Mouse (Mus musculus) layer of hippocampus, adult 8-10 months (tissue): ENCODE measurements at regions not wholly inside any gene's neighbourhood (a gene's known extent, or its start where the extent isn't known, plus 50 kb on each side); places are given as distances from the start of the nearest gene placed in this dataset.

Source experiments
- DNase-seq, 2 experiments: peaks; one replicate each; pipeline ENCODE4 v3.0.0; 2022; ENCODE audit warnings: low spot score in 2 of 2

DNA sequence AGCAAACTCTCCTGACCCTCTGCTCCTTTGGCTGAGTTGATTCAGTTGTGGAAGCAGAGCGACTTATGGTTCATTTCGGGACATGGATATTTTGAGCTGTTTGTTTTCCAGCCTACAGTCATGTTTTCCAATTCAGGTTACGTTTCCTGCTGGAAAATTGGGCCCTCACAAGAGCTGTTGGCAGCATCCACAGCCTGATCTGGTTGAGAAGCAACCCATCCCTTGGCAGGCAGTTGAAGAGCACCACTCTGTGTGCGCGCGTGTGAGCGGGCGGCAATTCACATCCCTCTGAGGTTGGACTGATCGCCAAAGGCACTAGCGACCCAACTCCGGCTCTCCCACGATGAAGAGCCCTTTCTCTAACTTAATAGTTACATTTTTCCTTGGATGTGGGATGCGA lies 457.1 kb downstream of the Tmem38b start:
- DNase-seq = peak; percentile 8 to 18

DNA sequence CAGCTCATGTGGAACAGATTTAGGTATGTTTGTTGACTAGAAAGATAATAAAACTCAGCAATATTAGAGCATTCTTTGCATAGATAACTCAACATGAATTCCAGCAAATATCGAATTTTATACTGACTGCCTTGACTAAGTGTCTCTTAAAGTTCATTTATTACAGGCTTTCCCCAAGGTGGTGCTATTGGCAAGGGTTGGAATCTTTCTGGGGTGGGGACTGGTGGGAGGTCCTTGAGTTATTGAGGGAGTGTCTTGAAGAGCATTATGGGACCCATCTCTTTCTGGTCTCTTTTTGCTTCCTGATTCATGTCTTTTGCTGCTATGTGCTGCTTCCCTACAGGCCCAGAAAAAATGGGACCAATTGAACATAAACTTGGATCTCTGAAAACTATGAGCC lies 488.0 kb downstream of the Tmem38b start:
- no peak for DNase-seq

DNA sequence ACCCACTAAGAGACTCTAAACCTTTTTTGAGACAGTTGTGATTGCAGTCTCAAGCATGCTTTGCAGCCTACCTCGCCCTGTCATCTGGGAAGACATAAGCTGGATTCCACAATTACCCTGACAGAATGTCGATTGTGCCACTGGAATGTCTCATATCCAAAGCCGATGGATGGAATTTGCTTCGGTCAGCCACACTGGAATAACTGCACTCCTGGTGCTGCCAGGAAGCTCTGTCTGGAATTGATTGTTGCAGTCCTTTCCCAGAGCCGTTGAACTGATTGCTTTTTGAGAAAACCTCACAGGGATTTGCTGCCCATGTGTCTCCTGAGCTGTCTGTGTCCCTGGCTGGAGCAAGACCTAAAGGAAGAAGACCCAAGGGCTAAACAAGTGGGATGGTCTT lies 499.0 kb downstream of the Tmem38b start:
- no peak for DNase-seq

DNA sequence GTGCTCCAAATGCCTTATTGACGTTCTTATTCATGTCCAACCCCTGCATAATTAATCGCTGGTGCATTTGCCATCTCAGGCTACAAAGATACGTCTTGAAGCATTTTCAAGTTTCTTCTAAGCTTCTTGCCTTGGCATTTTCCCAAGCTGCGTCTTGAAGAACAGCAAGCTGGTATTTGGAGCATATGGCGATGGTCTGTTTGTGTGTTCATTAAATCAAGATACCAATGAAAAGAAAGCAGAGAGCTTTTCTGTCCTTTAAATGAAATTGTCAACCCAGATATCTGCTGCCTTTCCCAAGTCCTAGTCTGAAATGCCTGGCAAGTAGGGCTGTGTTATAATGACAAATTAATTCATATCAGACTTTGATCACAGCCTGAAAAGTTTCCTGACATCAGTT lies 502.4 kb downstream of the Tmem38b start:
- DNase-seq = peak; percentile 57 to 60

DNA sequence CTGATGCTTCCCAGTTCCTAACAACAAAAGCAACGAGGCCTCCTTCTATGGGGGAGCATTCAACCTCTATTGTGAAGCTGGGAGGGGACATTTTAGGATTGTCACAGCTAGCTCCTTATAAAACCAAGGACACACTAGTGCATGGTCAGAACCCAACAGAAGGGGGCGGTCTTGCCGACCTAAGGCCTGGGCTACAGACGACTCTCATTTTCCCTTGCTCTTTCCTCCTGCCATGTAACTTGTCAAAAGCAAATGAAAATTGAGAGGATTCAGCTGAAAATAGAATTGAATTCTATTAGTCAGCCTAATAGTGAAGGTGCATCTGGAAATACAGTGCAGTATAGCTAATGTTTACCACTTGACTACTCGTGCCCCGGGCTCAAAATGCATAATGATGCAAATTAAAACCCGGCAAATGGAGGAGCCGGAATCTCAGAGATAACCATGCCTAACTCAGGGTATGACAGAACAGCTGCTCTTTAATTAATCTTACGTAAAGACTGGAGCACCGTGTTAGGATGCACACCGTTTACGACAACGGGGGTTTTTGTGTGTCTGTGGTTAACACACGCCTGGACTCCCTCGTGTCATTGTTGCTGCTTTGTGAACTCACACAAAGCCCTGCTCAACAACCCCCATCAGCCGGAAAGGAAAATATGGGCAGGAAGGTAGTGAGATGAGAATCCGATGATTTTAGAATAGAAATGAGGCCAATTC lies 503.0 kb downstream of the Tmem38b start:
- peak in 1 of 2 experiments; percentile 21 for DNase-seq

DNA sequence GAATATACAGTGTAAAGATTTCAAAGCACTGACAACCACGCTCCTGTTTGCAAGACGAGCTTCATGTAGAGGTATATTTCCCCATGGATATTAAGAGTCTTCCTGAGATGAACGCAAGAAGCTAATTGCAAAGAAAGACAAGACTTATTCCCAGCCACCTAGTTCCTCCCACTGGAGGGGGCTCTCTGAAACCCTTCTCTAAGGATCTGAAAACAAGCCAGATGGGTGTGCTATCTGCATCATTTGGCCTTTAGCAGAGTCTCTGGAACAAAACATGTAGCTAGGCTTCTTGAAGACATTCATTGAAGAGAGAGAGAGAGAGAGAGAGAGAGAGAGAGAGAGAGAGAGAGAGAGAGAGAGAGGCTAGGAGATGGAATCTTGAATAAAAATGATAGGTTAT lies 504.8 kb downstream of the Tmem38b start:
- DNase-seq = no peak

DNA sequence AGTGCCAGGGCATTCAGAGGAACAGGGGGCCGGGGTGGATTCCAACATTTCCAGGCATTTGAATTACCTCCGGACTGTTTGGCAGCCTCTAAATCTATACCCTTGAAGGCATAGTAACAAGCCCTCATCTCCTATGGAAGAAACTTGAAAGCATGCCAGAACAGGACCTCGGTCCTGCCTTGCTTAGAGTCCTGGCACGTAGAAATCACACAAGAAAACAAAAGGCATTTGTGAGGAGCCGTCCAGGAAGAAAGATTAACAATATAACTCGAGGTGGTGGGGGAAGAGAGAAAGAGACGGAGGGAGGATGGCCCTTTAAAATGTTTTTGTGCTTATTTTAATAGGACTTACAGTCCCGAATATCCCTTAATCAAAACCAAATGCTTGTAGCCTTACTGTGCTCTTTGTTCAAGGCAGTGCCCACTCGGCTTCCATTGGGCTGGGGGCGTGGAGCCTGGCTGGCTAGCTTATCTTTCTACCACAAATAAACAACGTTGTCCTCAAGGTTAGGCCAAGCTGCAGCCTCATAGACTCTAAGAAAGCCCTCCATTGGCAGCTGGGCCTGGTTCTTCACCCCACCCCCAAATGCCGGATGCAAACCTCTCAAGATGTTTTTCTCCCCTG lies 505.9 kb downstream of the Tmem38b start:
- DNase-seq = no peak

DNA sequence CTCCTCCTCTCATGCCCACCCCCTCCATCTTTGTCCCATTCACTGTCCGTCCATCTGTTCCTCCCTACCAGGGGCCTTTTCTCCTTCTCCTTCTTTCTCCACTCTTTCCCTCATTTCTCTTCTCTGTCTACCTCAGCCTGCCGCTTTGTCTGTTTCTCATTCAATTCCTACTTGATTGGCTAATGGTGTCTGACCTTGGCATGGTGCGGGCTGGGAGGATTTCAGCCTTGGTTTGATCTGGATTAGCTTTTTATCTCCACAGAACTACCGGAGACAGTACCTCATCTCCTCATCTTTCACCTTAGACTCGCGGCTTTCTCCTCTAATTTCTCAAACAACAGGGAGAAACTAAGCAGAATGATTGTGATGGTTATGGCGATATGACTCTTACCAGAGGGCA lies 506.4 kb downstream of the Tmem38b start:
- DNase-seq = no peak

DNA sequence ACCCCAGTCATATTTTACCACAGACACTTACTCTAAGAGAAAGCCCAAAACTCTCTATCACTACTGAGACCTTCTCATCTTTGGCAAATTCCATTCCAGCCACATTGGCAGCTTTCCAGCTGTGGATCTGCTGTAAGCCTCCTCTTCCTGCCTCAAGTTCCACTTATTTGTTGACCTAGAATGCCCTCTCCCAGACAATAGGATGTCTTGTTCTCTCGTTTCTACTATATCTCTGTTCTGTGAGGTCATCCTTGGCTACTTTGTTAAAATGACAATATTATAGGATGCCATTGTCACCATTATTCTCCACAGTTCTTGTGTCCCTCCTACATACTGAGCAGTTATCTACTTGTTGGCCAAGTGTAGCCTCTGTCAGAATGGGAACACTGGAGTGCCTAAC lies 512.7 kb downstream of the Tmem38b start:
- DNase-seq = peak; percentile 22 to 24

DNA sequence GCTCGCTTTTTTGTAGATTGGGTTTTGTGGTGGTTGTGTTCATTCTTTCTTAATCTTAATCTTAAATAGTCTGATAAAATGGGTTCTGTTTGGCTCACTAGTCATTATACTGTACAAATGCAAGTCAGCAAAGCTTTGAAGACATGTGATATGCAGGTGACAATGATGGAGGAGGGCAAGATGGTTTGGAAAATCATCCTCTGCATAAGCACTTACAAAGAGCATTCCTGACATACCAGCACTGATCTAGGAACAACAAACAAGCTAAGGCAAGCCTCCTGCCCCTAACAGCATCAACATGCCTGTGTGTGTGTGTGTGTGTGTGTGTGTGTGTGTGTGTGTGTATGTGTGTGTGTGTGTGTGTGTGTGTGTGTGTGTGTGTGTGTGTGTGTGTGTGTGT lies 514.3 kb downstream of the Tmem38b start:
- no peak for DNase-seq

DNA sequence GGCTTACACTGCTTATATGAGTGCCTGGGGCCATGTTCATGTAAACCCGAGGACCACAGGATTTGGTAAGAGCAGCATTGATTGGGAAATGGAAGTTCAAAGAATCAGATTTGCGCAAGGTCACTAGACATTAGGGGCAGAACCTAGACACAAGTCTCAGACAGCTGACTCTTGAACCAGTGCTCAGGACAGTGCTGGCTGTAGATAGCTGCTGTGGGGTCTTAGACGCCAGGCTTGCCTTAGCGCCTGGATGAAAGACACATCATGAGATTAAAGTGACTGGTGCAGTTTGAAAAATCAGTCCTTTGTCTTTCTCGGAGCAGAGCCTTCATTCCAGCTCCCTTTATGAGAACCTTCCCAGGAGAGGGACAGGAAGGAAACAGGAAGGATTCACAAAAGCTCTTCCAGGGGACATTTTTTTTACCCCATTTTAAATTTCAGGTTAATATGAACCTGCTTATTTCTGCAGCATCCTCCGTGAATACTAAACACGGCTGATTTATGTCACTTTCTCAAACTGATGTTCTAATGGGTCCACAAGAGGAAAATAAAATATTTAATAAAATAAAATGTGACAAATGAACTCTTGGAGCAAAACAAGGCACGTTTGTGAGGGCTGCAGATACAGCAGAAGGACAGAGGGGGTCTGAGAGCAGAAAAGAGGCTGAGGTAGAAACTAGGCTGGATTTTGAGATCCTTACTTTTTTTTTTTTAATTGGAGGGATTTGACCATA lies 528.0 kb downstream of the Tmem38b start:
- DNase-seq = no peak

DNA sequence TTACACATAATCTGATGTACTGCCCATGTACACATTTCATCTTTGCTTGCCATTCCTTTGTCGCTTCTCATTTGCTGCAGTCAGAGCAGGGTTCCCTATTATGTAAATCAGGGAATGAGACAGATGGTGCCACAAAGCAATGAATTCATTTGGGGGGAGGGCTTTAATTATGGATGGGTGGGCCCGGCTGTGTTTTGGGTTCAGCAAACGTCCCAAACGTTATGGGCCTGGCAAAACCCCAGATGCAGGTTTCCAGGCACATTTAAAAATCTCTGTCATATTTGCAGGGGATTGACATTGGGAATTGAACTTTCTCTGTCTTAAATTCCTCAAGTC lies 528.5 kb downstream of the Tmem38b start:
- DNase-seq = no peak

DNA sequence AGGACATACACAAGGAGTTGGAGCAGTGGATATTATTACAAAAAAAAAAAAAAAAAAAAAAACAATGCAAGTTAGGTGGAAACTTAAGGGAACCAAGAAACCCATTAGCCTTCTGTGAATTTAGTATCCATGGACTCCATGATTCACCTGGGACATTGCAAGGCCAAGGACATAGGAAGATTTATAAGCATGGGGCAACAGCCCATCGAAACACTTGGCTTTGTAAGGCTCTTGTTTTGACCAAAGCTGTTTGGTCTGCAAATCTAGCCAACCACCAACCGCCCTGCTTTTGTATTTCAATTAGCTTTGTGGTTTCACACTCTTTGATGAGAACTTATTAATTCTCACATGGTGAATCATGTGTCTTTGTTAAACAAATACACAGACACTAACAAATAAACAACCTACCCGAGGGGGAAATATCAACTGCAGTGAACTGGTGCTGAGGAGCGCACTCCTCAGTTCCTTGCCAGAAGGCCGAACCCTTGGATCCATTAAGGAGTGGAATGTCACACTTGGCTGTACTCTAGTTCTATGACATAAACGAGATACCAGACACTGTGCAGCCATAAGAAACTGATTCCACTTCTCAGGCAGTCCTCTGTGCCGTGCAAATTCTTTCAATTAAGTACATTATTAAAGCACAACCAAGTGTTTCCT lies 529.7 kb downstream of the Tmem38b start:
- no peak for DNase-seq

DNA sequence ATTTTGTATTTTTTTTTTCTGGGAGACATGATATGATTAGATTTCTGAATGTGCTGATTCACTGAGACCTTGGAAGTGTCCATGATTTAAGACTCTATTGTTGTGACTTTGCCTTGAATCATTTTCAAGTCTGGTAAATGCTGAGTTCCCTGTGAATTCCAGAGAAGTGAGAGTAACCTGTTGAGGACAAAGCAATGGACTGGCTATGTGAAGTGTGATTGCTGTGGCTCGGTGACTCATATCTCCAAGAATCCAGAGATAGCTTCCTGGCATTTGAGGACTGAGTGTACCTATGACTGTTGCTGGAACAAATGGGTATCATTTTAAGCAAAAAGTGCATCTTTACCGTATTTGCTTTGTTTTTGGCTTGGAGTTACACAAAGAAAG lies 530.2 kb downstream of the Tmem38b start:
- DNase-seq = no peak

DNA sequence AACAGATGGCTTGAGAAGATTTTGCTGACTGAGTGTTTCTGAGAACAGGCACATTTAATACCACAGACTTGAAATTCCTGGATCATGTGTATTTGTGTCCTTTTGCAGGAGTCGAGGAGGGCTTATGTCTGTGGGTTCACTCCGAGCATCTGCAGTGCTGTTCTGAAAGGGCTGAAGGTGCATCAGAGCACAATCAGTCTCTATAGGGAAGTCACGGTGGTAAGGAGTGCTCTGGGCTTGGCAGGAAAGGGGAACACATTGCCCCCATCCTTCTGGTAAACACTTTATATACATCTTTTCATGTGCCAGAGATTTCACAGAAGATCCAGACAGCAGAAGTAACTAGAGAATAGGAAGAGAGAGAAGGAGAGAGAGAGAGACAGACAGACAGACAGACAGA lies 545.1 kb downstream of the Tmem38b start:
- DNase-seq = no peak

DNA sequence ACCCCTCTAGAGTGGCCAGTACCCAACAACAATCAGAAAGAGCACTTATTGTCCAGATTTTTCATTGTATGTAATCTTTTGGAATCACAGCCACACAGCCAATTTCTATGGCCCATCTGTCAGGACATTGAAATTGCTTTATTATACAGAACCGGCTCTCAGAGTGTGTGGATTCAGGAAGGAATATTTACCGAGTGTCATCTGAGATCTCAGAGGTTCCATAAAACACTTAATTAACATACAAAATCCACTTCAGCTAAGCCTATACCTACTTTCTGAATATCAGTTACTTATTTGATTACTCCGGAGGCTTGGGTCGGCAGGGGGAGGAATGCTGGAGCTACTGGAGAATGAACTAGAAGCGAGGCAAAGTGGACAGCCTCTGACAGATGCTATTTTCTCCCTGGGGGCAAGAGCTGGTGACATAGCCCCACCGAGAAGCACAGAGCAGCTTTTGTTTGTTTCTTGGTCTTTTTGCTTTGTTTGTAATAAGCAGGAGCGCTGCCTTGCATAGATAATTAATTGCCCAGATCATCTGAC lies 545.6 kb downstream of the Tmem38b start:
- DNase-seq = peak; percentile 22 to 28

DNA sequence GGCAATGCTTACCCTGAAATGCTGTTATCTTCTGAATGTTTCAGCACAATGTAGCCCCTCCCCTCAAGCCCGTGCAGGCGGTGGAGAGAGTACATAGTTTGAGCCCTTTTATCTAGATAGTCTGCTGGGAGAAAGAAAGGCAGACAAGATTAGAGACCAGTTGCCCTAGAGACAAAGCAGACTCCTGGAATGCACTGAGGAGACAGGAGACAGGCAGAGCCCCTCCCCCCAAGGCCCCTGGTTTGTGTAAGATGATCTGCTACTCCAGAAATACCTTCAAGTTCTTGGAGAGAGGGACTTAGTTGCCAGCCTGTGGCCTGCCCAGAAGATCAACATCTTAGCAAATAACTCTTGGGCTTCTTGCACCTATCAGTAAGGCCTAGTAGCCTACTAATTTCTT lies 547.8 kb downstream of the Tmem38b start:
- DNase-seq = no peak

DNA sequence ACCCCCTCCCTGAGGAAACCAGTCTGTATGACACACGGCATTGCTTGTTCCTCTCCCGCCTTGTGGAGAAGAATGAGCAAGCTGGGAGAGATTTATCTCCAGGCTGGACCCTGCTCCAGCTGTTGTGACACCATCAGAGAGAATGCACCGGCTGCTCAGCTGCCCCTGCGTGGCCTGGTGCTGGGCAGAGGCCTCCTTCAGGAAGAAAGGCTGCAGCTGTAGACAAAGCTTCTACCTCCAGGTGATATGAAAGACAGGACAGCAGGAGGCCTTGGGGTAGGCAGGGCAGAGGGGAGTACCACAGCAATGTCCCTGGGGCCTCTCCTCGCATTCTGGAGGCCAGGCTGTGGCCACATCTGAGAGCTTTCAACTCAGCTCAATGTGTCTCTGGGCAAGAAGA lies 548.6 kb downstream of the Tmem38b start:
- no peak for DNase-seq

DNA sequence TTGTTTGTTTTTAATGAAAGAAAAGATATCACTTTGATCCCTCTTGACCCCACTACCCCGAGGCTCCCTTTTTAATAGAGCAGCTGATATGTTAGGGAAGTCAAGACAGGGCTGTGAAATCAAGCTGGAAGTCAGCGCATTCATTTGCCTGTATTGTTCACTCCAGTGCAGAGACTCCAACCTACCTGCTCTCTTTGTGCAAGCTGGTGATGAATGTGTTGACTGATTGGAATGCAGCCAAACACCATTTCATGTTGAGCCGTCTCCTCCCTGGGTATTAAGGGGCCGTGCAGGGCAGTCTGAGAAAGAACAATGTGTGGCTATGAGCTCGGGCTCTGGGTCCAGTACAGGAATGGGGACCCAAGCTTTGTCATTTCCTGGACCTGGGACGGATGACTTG lies 557.4 kb upstream of the Zfp462 start:
- no peak for DNase-seq

DNA sequence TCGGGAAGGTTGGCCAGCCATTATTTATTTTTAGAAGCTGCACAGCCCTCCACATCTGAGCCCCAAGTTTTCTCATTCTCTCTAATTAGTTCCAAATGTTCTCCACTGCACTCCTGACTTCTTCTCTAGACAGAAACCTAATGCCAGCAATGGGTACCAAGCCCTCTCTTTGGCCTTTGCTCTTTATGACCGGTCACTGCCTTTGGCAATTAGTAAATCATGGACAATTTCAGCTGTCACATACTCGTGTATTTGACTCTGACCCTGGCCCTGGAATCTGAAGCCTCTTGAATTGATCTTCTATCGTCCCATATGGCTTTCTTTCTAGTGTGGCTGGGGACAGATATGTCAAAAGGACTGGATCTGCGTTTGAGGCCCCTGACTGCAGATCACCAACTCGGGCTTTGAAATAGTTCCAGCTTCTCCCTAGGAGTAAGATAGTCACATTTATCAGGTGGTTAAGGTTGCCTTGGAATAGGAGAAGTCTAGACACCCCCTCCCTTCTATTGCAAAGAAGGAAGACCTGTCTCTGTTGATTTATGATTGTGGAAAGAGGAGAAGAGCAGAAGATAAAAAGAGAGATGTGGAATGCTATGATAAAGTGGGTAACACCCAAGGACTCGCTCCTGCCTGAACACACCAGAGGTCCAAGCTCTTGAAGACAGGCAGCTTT lies 553.2 kb upstream of the Zfp462 start:
- no peak for DNase-seq

DNA sequence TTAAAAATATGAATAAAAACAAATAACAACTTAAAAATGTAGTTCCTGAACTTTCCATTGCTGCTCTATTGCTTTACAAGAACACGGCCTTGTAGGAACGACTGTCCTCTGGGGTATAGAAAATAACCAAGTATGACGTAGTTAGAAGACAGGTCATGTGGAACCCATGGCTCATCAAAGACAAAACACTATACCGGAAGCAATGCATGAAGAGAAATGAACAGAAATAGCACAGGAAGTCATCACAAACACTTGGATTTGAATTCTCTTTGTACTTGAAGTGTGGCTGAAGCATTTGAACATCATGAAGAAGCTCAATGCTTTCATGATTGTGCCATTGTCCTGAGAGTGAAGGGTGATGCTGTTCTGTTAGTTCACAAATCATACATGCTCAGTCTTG lies 538.7 kb upstream of the Zfp462 start:
- DNase-seq = no peak

DNA sequence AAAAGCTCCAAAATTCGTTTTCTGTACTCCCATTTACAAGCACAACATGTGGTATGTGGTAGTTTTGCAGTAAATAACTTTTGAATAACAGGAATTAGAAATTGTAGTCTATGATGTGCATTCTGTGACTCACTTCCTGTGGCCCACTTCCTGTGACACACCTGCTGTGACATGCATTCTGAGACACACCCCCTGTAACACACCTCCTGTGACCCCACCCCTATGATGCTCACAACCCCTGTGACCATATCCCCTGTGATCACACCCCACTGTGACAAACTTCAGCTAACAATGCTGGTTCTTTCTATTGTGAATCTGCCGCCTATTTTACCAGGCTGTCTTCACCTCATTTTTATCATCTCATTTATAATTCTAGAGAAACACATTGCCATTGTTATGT lies 536.9 kb upstream of the Zfp462 start:
- no peak for DNase-seq
